Mouse (Mus musculus) kidney, adult 2 months (tissue): Measurements from ENCODE around the gene Spred2.

Source experiments
- CTCF ChIP-seq: fragments of 200-500 bp; conservative IDR thresholded peaks from 2 replicates; pipeline ENCODE4 v1.5.1; 2011; ENCODE audit warnings: low read depth, mild to moderate bottlenecking, control low read depth, low read length, moderate library complexity, mixed read lengths; ENCODE audit not compliant: insufficient read depth, insufficient read length
- POLR2A ChIP-seq: fragments of 200-500 bp; IDR thresholded peaks from one replicate; pipeline ENCODE4 v1.6.1; 2011; ENCODE audit warnings: low read depth, low read length, control low read depth

GRCm38 (mm10) chr11:19982779-19983178 is 58.6 kb downstream of the Spred2 start:
- TF ChIP-seq POLR2A, result no peak
- TF ChIP-seq CTCF, result no peak
